Mouse (Mus musculus) adrenal gland, postnatal 10 days (tissue): ENCODE measurements at regions not wholly inside any gene's neighbourhood (a gene's known extent, or its start where the extent isn't known, plus 50 kb on each side); places are given as distances from the start of the nearest gene placed in this dataset.

Source experiments
- DNase-seq: peaks from one replicate; pipeline ENCODE4 v3.0.0; 2021; ENCODE audit warnings: mixed read lengths

DNA sequence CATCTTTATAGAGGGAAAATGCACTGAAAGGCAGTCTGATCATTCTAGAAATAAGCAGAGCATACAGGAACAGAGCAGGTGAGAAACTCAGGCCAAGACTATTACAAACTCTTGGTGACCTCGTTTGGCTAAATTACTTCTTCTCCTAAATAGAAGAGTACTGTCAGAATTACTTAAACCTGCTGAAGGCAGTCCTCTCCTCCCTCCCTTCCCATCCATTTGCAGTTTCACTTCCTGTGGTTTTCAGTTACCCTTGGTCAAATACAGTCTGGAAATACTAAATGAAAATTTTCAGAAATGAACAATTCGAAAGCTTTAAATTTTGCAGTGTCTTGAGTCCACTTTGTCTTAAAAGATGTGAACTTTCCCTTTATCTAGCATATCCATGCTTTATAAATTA is 135.8 kb downstream of the Rnd3 start:
- no peak for DNase-seq

DNA sequence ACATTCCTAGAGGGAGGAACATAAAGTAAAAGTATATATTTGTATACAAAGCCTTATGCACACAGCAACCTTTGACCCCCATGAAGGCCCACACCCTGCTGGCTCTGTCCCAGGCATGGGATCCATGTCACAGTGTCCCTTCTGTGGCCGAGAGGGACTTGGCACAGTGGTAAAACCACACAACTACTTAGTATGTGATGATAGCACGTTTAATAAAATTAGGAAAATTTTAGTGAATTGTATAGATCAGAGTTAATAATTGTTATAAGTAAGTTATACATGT is 140.7 kb downstream of the Rnd3 start:
- DNase-seq: peak; percentile 6

DNA sequence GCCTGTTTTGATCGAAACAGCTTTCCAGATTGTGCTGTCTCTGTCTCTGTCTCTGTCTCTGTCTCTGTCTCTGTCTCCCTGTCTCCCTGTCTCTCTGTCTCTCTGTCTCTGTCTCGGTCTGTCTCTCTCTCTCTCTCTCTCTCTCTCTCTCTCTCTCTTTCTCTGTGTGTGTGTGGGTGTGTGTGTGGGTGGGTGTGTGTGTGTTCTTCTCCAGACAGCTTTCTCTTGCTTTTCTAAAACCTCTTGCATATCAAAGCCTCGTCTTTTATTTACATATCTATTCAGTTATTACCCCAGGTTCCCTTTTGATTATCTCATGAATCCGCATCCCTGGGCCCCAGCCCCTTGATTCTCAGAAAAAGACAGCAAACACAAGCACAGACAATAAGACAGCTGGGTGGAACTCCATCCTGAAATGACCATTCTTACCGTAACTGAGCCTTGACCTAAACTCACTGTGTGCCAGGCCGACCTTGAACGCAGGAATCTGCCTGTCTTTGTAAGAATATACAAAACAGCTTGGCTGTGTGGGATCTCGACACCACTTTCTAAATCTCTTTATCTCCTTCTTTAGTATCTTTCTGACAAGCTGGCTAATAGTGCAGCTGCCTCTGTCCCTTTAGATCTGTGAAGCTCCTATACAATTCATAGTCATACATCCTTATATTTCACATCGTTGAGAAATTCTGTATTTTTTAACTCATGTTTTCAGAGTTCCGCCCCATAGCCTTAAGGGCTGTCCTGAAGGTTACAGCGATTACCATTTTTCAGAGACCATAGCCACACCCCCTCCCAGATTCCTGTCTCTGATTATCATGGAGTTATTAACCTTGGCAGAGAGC is 141.3 kb downstream of the Rnd3 start:
- peak; percentile 5 for DNase-seq

DNA sequence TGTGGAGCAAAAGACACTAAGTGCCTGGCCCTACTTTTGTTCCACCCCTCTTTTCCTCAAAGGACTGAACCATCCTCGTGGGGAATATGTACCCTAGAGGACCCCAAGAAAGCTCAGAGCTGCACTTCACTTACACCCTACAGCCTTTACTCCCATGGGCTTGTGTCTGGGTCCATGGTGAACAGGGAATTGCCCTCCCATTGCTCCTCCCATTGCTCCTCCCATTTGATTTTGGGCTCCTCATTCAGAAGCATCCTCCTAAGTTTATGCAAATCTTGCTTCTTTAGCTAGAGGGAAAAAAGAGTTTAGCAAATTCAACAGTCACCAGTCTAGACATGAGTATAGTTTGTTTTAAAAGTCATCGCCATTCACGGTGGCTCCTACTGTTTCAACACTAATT is 142.1 kb downstream of the Rnd3 start:
- no peak for DNase-seq

DNA sequence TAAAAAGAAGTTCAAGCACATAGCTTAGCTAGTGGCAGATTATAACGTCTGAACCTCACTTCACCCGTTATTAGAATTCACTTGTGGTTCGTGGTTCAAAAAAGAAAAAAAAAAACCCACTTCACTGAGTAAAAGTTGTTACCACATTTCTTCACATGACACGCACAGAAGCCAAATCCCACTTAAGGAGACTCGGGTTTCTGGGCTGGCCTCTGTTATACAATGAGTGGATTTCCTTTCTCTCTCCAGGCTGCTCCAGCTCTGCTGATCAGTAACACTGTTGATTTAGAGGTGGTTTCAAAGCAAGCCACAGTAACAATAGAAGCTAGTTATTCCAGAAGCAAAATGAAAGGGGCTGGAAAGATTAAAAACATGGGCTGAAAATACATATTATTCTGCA is 147.4 kb downstream of the Rnd3 start:
- no peak for DNase-seq

DNA sequence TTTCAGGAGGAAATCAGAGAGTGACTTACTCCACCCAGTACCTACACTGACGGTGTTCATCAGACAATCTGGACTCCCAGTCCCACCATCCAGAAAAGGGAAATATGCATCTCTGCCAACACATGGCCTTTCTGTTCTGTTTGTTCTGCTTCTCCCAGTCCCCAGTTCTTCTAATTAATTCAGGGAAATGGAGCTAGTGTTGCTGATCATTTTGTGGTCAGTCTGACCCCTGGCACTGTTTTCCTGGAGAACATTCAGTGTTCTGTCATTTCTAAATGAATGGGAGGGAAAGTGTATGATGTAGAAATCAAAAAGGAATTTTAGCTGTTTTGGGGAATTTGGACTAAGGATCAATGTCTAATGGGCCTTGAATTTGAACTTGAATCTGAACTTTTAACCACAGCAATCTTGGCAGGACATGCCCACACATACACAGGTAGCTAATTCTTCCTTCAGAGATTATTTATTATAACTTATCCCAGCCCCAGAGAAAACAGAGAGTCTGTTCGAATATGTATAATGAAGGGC is 165.0 kb downstream of the Rnd3 start:
- DNase-seq: no peak

DNA sequence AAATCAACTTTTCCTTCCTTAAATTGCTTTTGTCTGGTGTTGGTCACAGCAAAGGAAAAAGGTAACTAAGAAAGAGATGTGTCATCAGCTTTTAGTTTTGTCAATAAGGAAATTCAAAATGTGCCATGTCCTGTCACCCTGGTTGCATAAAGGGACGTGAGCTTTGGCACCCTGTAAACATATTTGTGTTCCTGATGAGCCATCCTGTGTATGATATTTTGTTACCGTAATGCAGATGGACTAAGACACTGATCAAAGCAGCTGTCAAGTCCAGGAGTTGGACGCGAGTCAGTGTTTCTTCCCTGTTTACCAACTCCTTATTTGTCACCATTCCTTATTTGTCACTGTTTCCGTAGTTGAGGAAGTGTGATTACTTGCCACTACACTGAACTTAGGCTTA is 166.3 kb downstream of the Rnd3 start:
- DNase-seq: no peak

DNA sequence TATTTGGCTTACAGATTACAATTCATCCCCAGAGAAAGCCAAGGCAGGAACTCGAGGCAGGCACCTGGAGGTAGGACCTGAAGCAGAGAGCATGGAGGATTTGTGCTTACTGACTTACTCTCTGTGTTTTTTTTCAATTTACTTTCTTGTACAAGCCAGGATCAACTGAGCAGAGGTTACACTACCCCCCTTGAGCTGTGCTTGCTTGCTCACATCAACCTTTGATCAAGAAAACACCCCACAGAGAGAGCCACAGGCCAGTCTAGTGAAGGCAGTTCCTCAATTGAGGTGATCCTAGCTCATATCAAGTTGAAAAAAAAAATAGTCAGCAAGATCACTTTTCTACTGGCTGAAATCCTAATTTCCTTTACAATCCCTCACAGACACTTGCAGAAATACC is 170.6 kb downstream of the Rnd3 start:
- no peak for DNase-seq

DNA sequence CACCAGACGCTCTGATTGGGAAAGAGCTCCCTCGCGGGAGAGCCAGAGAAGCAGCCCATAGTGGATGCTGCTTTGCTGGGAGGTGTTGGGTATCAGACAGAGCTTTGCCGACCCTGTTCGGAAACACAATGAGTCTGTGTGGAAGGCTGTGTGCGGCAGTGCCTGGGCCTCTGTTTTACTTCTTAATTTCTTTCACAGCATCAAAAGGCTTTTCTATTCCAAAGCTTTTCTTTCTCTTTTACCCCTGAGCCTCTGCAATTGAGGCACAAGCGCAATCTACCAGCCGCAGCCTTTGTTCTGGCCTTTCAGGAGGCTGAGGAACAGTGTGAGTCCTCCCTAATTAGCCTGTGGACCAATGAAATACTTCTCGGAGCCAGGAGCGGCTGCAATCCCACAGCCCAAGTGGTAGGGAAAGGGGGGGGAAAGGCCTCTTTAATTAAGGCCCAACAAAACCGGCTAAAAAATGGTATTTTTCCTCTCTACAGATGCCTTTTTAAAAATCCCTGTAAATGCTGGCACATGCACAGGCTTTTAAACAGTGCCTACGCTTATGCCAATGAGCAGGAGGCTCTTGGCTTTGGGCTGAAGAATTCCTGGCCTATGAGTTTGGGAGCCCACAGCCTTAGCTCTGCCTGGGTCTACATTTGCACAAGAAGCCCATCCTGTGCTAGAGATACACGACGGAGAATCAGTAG is 177.6 kb downstream of the Rnd3 start:
- no peak for DNase-seq

DNA sequence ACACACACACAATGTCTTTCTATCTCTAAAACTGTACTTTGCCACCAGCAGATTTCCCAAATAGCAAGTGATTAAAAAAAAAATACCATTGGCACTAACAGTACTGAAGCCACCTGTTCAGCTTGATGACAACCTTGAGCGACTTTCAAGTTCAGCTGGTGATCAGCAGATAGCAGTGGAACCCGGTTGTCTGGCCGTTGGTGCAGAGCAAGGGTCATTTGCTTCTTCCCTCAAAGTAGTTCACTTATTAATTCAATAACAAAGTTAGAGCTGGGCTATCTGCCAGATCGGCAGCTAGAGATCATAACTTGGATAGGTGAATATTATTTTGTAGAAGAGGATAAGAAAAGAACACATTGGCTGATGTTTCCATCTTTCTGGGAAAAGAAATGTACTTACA is 180.5 kb downstream of the Rnd3 start:
- no peak for DNase-seq

DNA sequence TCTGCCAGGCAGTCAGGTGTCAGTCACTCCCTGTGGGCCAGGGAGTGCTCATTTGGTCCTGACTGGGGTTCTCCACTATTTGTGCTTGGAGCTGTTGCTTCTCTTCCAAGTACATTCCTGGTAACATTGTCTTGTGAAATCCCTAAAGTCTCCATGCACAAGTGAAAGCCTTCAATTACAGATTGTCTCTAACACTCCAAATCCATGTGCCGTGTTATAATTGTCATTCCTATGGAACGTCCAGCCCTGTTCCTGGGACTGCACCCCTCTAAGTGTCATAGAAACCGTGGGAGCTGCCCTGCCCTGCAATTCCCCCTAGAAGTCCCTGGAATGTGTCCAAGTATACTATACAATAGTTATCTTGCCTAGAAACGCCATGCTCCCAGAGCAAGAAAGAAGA is 181.1 kb downstream of the Rnd3 start:
- no peak for DNase-seq

DNA sequence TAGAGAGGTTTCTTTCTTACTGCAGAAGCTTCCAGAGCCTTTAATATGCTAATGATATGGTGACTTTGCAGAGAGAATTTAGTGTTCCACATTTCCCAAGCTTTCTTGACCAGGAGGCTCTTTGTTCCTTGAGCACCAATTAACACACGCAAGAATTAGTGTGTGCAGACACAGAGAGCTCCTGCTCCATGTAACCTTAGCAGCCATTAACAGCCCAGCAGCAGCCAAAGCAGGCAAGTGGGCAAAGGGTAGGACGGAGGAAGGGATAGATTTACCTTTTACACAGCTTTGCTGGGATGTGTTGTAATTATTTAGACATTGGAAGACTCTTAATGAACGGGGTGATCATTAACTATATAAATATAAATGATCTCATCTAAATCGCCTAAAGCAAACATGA is 181.8 kb downstream of the Rnd3 start:
- no peak for DNase-seq

DNA sequence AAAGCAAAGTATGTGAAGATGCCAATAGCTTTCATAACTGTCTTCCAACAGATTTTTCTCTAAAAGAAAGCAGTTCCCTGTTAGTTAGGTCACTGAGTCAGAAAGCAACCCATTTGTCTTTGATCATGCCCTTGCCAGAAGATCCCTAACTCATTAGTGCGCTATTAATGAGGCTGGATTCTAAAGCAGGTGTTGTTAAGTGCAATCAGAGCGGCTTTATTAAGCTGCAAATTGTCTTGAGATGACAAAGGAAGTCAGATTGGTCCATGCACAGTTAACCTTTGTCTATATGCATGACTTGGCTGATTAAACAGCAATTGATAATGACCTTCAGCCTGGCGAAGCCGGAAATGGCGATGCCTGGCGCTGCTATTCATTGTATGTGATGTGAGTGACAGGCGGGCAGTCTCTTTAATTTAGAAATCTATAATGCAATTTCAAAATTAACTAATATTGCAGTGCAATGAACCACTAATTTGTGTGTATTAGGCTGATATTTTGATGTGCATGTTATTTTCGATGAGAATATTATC is 183.4 kb downstream of the Rnd3 start:
- DNase-seq: no peak

DNA sequence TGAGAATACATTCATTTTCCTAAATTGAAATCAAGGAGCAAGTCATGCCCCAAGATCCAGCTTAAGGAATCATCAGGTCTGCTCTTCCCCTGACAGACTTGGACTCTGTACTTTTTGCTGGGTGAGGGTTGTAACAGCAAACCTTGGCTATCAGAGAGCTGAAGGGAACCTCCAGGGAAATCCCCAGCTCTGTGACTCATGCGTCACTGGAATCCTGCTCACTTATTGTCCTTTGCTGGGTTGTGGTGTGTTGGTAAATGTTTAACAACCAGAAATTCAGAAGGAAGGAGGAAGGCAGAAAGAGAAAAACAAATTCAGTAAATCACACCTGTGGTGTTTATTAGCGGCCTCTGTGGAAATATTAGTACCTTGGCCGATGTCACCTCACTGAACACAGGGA is 184.8 kb downstream of the Rnd3 start:
- peak; percentile 15 for DNase-seq

DNA sequence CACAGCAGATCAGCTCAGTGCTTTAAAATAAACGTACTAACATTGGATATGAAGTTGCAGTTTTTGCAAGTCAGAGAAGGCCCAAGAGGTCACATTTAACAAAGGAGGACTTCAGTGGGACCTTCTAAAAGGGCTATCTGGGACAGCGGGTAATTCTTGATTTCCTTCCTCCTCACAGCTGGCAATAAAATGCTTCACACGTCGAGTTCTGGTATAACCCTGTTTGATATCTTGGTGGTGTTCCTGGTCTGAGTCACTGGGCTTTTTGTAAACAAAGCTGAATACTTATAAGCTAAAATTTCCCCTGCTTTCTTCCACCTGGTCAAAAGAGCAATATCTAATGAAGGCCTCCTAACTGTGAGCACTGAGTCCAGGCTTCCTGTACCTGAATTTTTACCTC is 187.9 kb downstream of the Rnd3 start:
- no peak for DNase-seq

DNA sequence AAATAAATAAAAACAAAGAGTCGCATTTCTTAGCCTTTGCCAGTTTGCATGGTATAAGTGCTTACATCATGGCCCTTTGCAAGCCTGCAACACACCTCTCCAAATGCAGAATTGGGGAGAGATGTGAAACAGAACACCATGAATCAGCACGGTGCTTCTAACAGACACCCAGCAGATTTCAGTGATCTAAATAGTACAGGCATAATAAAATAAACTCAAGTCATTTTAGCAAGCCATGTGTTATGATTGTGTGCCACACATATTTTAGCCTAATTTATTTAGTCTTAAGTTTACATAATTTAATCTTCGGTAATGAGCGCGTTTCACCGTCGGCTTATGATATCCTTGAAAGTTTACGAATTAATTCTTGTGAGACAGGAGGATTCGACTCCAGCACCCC is 189.6 kb downstream of the Rnd3 start:
- no peak for DNase-seq

DNA sequence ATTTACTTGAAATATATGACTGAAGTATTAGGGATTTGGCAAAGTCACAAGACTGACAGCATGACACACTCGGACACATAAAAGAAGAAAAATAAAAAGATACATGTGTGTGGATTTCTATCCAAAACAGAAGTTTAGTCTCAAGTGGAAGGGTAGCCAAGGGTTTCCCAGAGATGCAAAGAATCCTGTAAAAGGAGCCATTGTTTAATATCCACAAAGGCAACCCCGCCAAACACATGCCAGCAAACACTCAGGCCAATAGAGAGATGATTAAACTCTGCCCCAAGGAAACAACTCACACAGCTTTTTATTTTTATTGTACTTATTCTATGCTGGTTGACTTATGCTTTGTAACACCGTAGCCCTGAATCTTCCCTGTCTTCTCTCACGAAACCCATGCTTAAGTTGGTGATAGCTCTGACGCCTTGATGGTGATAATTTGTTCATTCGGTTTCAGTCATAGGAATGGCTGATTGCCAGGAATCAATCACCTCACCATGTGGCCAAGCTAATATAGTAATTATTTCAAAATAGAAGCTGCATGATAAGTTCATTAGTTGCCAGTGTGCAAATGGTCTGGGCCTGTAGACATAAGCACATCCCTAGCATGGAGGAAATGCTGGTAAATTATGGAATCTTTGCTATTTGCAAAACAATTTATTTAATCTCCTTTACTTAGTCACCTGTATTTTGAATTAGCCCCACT is 194.4 kb downstream of the Rnd3 start:
- DNase-seq: no peak

DNA sequence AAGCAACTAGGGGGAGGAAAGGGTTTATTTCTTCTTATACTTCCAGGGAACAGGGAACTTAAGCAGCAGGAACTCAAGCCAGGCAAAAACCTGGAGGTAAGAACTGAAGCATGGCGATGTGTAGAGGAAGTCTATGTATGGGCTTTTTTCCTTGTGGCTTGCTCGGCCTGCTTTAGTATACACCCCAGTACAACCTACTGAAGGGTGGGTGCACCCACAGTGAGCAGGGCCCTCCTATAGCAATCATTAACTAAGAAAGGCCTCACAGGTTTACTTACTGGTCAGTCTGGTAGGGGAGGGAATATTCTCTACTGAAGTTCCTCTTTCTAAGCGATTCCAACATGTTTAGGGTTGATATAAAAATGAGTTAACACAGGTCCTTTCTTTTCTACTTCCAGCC is 197.9 kb downstream of the Rnd3 start:
- no peak for DNase-seq

DNA sequence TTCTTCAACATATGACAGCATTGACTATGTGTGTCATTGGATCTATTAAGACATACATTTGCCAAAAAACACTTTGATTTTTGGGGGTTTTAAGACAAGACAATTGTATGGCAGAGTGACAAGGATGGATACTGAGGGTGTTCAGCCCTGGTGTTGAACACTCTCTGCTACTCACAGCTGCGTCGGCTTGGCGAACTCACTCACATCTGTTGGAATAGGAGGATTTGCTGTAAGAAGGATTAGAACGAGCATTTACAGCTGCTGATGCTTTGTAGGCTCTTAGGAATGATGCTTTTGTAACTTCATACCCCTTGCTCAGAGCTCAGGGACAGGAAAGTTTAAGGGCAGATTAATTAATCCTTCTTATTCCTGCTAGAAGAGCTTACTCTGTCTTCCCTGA is 199.2 kb downstream of the Rnd3 start:
- DNase-seq: no peak

DNA sequence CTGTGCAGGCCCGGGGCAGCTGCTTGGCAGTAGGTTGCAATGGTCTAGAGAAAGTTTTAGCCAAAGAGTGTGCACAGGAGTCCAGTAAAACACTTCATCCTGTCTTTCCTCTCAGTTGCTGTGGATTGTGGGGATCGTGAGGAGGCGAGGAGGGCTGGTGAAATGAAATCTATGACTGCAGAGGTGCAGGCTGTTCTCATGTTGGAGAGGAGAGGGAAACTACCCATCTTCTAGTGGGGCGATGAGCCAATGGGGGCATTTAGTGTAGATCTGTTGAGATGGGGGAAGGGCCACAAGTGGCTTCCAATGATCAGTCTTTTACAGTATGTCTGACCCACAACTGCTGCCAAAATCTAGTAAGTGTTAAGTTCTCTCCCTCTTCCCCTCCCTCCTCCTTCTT is 203.4 kb downstream of the Rnd3 start:
- no peak for DNase-seq

DNA sequence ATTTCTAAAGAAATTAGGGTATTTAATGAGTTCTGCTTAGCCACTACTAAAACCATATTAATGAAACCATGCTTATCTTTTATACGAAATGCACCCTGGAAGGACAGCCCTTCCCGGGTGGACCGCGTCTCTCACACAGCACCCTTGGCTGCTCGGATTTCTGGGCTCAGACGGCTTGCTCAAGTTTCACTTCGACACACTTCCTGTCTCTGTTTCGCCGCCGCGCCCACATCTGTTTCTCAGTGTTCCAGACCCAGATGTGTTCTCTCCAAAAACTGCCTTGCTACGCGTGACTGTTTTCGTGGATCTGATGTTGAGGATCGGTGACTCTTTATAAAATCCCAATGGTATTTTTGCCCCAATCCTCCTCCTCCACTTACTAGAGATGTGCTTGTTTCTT is 205.7 kb downstream of the Rnd3 start:
- no peak for DNase-seq

DNA sequence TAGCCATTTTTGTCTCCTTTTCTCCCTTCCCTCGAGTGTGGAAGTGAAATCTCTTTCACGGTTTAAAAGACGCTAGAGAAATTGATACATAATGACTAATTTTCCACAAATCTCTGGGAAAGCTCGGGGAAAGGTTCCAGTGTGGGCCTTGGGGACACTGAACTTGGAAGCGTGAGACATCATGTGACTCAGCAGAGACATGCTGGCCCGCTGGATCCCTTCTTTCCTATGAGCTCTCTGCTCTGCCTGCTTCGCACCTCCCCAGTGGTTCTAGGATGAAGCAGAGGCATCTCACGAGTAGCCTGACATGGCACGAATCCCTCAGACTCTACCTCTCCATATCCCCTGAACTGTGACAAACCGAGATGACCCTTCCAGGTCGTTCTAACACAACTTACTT is 206.2 kb downstream of the Rnd3 start:
- DNase-seq: peak; percentile 47

DNA sequence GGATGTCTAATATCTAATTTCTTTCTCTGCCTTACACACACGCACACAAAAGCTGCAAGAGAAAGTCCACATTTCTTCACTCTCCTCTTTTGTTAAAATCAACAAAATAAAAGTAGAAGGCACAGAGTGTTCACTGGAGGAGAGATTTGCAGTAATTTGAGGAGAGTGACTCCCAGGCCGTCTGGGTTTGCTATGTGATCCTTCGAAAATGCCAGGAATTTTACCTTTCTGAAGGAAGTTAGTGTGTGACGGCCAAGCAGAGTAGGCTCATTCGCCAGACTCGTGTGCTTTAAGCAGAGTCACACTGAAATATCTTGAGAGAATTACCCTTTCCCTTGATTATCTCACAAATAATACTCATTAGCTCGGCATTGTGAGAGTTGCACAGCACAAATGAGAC is 216.0 kb downstream of the Rnd3 start:
- DNase-seq: no peak
